Mouse (Mus musculus): ENCODE results near the gene Etfdh. TPM values are rescaled to one million over a fixed set of nuclear protein-coding genes. Genes with fewer than 3 reads are reported as not detected.

Etfdh gene
- total RNA-seq, 1 experiment = 19.5 TPM

DNA sequence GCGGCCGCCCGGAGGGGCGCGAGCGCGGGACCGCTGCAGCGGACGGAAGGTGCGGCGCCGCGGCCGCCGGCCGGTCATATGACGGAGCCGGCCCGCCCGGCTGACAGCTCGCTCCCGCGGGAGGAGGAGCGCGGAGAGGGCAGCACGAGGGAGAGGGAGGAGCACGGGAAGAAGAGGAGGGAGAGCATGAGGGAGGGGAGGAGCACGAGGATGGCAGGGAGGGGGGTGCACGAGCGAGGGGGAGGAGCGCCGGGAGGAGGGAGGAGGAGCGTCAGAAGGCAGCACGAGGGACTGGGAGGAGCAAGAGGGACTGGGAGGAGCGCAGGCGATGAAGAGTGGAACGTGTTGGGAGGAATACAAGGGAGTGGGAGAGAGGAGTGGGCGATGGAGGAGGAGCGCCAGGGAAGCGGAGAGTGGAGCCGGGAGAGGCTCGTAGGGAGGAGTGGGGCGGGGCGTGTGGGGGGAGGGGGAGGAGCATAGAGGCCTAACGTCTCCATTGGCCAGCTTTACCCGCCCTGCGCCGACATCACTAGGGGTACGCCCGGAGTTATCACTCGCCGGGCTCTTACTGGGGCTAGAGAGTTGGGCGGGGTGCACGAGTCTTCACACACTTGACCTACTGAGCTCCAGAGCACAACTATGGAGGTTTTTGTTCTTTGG lies 61.5 kb downstream of the Etfdh start, which contains the start of gene Fnip2:
Fnip2 (minus strand) TSS at position 94 of the 660 bp plus-strand sequence.
- TF ChIP-seq CHD2 (IDR thresholded peaks at IDR 0.05; ENCODE audit: low read depth, low read length) (no peak), MAFK (IDR thresholded peaks at IDR 0.05; ENCODE audit: insufficient read depth, low read depth, low read length) (no peak), HCFC1 (IDR thresholded peaks at IDR 0.05; ENCODE audit: borderline replicate concordance, insufficient read depth, low read length) (0 out of 2 replicates have a peak, but pooled peaks have one; percentile 21), ZC3H11A (IDR thresholded peaks at IDR 0.05; ENCODE audit: borderline replicate concordance, low read depth, low read length) (no peak), ZNF384 (IDR thresholded peaks at IDR 0.05; ENCODE audit: low read depth, low read length) (no peak)
- Histone ChIP-seq H3K9me3 (ENCODE audit: control insufficient read depth, insufficient read depth, low read depth, low read length) (no peaks in the 10 kb centered on the region), H3K27ac (ENCODE audit: insufficient read depth, low read depth, low read length, poor library complexity, severe bottlenecking) (peak within 1 kb of the TSS; percentile 64), H3K4me3 (ENCODE audit: insufficient read depth in 1 of 2, low read depth in 1 of 2, low read length in 2 of 2, poor library complexity in 1 of 2, severe bottlenecking in 1 of 2) (peak within 1 kb of the TSS; percentile 89 to 91), H3K9ac (ENCODE audit: insufficient read depth, low read depth, low read length, poor library complexity, severe bottlenecking) (peak within 1 kb of the TSS; percentile 89), H3K4me1 (ENCODE audit: control insufficient read depth in 2 of 2, insufficient read depth in 2 of 2, low read length in 2 of 2, poor library complexity in 1 of 2) (peaks cover 5 to 8% of the 10 kb centered on the region in 2 experiments), H3K36me3 (ENCODE audit: control insufficient read depth, insufficient read depth, low read length, poor library complexity, severe bottlenecking) (no peaks in the 10 kb centered on the region)
- DNase-seq (ENCODE audit: low read depth, low spot score) = peak; percentile 97
- in situ Hi-C loops (cut with MboI; ENCODE audit: low sequenced_read_pairs in 2 of 2, unreplicated experiment in 2 of 2) = no loop called here

DNA sequence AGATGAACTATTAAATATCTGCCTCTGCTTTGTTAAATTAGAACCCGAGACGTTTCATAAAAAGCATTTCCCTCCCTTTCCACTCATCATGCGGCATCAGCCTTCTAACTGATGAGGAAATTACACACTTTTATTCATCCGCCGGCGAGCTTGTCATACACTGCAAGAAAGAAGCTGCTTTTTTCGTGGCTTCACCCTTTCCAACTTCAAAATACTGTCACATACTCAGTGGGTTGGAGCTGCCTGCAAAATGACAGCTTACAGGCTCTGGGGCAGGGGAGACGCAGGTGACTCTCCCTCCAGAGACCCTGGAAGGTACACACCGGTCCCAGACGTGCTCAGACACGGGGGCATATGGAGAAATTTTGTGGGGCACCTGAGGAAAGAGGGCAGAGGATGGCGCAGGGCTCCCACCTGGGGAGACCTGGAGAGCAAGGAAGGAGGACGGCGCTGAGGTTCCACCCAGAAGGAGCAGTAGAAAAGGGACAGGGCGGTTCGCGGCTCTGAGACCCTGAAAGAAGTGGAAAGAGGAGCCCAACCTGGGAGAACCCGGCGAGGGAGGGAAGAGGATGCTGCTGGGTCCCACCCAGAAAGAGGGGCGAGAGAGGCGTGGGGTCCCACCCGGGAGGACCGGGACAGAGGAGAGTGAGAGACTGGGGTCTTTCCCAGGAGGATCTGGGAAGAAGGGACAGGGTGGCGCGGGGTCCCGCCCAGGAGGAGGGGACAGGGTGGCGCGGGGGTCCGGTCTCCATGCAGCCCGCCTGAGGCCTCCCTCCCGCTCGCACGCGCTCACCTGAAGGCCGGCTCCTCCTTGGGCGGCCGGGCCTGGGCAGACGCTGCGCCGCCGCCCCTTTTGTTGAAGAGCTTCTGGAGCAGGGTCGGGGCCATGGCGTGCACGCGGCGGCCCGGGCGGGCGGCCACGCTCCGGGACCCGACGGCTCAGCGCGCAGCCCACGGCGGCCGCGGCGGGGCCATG lies 62.3 kb downstream of the Etfdh start:
- no peaks in the 10 kb centered on the region for H3K9me3 ChIP-seq (ENCODE audit: control insufficient read depth, insufficient read depth, low read depth, low read length)
- in situ Hi-C loops (cut with MboI; ENCODE audit: low sequenced_read_pairs in 2 of 2, unreplicated experiment in 2 of 2) = no loop called here
- DNase-seq (ENCODE audit: low read depth, low spot score) = no peak
- peaks cover 3% of the 10 kb centered on the region in 2 experiments for H3K4me1 ChIP-seq (ENCODE audit: control insufficient read depth in 2 of 2, insufficient read depth in 2 of 2, low read length in 2 of 2, poor library complexity in 1 of 2)
- peak overlapping the region; percentile 64 for H3K27ac ChIP-seq (ENCODE audit: insufficient read depth, low read depth, low read length, poor library complexity, severe bottlenecking)
- H3K9ac ChIP-seq (ENCODE audit: insufficient read depth, low read depth, low read length, poor library complexity, severe bottlenecking) = peak overlapping the region; percentile 89
- H3K4me3 ChIP-seq (ENCODE audit: insufficient read depth in 1 of 2, low read depth in 1 of 2, low read length in 2 of 2, poor library complexity in 1 of 2, severe bottlenecking in 1 of 2) = peak overlapping the region; percentile 89 to 91
- no peaks in the 10 kb centered on the region for H3K36me3 ChIP-seq (ENCODE audit: control insufficient read depth, insufficient read depth, low read length, poor library complexity, severe bottlenecking)
- no peak for TF ChIP-seq ZC3H11A (IDR thresholded peaks at IDR 0.05; ENCODE audit: borderline replicate concordance, low read depth, low read length)

DNA sequence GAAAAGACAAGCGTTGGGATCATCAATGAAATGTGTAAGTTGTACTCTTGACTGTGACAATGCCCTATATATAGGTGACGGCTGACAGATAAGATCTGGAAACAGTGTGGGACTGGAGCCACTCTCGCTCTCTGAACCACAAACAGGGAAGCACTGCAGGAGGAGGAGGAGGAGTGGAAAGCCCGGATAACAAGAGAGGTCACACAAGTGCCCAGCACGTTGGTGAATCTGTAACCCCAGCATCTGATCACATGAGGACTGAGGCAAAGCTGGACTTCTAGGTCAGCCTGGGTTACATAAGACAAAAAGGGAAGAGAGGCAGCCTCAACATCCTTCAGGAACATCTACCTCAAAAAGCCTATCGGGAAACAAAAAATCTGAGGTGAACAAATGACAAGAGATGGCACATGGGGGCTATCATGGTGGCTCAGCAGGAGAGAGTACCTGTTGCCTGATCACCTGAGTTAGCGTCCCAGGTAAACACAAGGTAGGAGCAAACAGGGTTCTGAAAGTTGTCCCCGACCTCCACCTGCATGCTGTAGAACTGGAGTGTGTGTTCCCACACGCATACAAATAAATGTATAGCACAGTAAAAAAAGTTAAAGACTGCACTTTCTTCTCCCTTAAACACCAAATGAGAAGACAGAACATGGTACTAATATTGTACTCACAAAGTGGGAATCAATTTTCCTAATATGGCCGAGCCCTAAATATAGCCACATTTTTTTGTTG lies 64.3 kb downstream of the Etfdh start:
- Histone ChIP-seq H3K9ac (ENCODE audit: insufficient read depth, low read depth, low read length, poor library complexity, severe bottlenecking) (no peak overlapping the region), H3K36me3 (ENCODE audit: control insufficient read depth, insufficient read depth, low read length, poor library complexity, severe bottlenecking) (no peaks in the 10 kb centered on the region), H3K27ac (ENCODE audit: insufficient read depth, low read depth, low read length, poor library complexity, severe bottlenecking) (no peak overlapping the region), H3K9me3 (ENCODE audit: control insufficient read depth, insufficient read depth, low read depth, low read length) (no peaks in the 10 kb centered on the region), H3K4me1 (ENCODE audit: control insufficient read depth in 2 of 2, insufficient read depth in 2 of 2, low read length in 2 of 2, poor library complexity in 1 of 2) (peaks cover 0 to 1% of the 10 kb centered on the region in 2 experiments; a peak in 2 of 4 replicates), H3K4me3 (ENCODE audit: insufficient read depth in 1 of 2, low read depth in 1 of 2, low read length in 2 of 2, poor library complexity in 1 of 2, severe bottlenecking in 1 of 2) (no peak overlapping the region)
- no peak for DNase-seq (ENCODE audit: low read depth, low spot score)
- TF ChIP-seq HCFC1 (IDR thresholded peaks at IDR 0.05; ENCODE audit: borderline replicate concordance, insufficient read depth, low read length) = no peak
- no peak for TF ChIP-seq MAFK (IDR thresholded peaks at IDR 0.05; ENCODE audit: insufficient read depth, low read depth, low read length)
- TF ChIP-seq ZC3H11A (IDR thresholded peaks at IDR 0.05; ENCODE audit: borderline replicate concordance, low read depth, low read length) = no peak
- no peak for TF ChIP-seq ZNF384 (IDR thresholded peaks at IDR 0.05; ENCODE audit: low read depth, low read length)
- TF ChIP-seq CHD2 (IDR thresholded peaks at IDR 0.05; ENCODE audit: low read depth, low read length) = no peak
- in situ Hi-C loops (cut with MboI; ENCODE audit: low sequenced_read_pairs in 2 of 2, unreplicated experiment in 2 of 2) = no loop called here

DNA sequence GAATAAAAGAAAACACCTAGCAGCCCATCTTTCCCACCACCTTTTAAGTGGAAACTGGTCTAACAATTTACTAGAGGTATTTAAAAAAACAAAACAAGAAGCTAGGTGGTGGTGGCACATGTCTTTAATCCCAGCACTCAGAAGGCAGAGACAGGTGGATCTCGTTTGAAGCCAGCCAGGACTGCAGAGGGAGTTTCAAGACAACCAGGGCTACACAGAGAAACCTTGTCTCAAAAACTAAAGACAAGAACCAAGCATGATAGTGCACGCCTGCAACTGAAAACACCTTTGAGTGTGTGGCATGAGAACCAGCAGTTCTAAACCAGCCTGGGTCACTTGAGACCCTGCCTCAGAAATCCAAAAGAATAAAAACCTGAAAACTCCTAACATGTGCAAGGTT lies 65.8 kb downstream of the Etfdh start:
- in situ Hi-C loops (cut with MboI; ENCODE audit: low sequenced_read_pairs in 2 of 2, unreplicated experiment in 2 of 2) = no loop called here
- TF ChIP-seq CHD2 (IDR thresholded peaks at IDR 0.05; ENCODE audit: low read depth, low read length) = no peak
- no peak for TF ChIP-seq HCFC1 (IDR thresholded peaks at IDR 0.05; ENCODE audit: borderline replicate concordance, insufficient read depth, low read length)
- TF ChIP-seq MAFK (IDR thresholded peaks at IDR 0.05; ENCODE audit: insufficient read depth, low read depth, low read length) = no peak
- TF ChIP-seq ZNF384 (IDR thresholded peaks at IDR 0.05; ENCODE audit: low read depth, low read length) = no peak
- no peak for TF ChIP-seq ZC3H11A (IDR thresholded peaks at IDR 0.05; ENCODE audit: borderline replicate concordance, low read depth, low read length)

More for the DNA sequence above, 65.8 kb downstream of the Etfdh start:
- Histone ChIP-seq H3K27ac (ENCODE audit: insufficient read depth, low read depth, low read length, poor library complexity, severe bottlenecking) (no peak overlapping the region), H3K9ac (ENCODE audit: insufficient read depth, low read depth, low read length, poor library complexity, severe bottlenecking) (no peak overlapping the region), H3K4me3 (ENCODE audit: insufficient read depth in 1 of 2, low read depth in 1 of 2, low read length in 2 of 2, poor library complexity in 1 of 2, severe bottlenecking in 1 of 2) (no peak overlapping the region), H3K36me3 (ENCODE audit: control insufficient read depth, insufficient read depth, low read length, poor library complexity, severe bottlenecking) (no peaks in the 10 kb centered on the region), H3K9me3 (ENCODE audit: control insufficient read depth, insufficient read depth, low read depth, low read length) (no peaks in the 10 kb centered on the region), H3K4me1 (ENCODE audit: control insufficient read depth in 2 of 2, insufficient read depth in 2 of 2, low read length in 2 of 2, poor library complexity in 1 of 2) (peaks cover 0 to 1% of the 10 kb centered on the region in 2 experiments; a peak in 2 of 4 replicates)
- no peak for DNase-seq (ENCODE audit: low read depth, low spot score)
